Mouse (Mus musculus): ENCODE measurements around the gene Nphp4.
"Not testable (repeated sequence)": the region's sequence is repeated elsewhere in the genome, so short reads cannot be mapped to it uniquely, and the experiment has no call there.

The Nphp4 gene

GRCm38 (mm10) chr4:152480426-152480825, 3.9 kb downstream of the Nphp4 start:
- no peak for DNase-seq

- DNase-seq = no peak
Measured at GRCm38 (mm10) chr4:152488046-152488445, 11.5 kb downstream of the Nphp4 start.

- DNase-seq = no peak
Measured at GRCm38 (mm10) chr4:152490311-152490710, 13.8 kb downstream of the Nphp4 start.

GRCm38 (mm10) chr4:152491250-152491899, 14.9 kb downstream of the Nphp4 start:
- peak; percentile 88 for DNase-seq

- peak; percentile 57 for DNase-seq
Measured at GRCm38 (mm10) chr4:152494360-152494879, 17.9 kb downstream of the Nphp4 start.

GRCm38 (mm10) chr4:152512221-152512925, 35.9 kb downstream of the Nphp4 start:
- DNase-seq = no peak

GRCm38 (mm10) chr4:152514884-152515283, 38.4 kb downstream of the Nphp4 start:
- no peak for DNase-seq

- DNase-seq = no peak
Measured at GRCm38 (mm10) chr4:152519106-152519505, 42.6 kb downstream of the Nphp4 start.

GRCm38 (mm10) chr4:152520083-152520482, 43.6 kb downstream of the Nphp4 start:
- DNase-seq = peak; percentile 95

GRCm38 (mm10) chr4:152532872-152533271, 56.4 kb downstream of the Nphp4 start:
- DNase-seq = no peak

- DNase-seq = no peak
Measured at GRCm38 (mm10) chr4:152539756-152540155, 63.2 kb downstream of the Nphp4 start.

GRCm38 (mm10) chr4:152541172-152541571, 64.7 kb downstream of the Nphp4 start:
- DNase-seq = no peak

GRCm38 (mm10) chr4:152542447-152542846, 65.9 kb downstream of the Nphp4 start:
- DNase-seq = no peak

GRCm38 (mm10) chr4:152546481-152546880, 70.0 kb downstream of the Nphp4 start:
- no peak for DNase-seq

- no peak for DNase-seq
Measured at GRCm38 (mm10) chr4:152547886-152548663, 71.6 kb downstream of the Nphp4 start.

GRCm38 (mm10) chr4:152549507-152550202, 73.1 kb downstream of the Nphp4 start:
- no peak for DNase-seq

- no peak for DNase-seq
Measured at GRCm38 (mm10) chr4:152550203-152550549, 73.7 kb downstream of the Nphp4 start.

- peak; percentile 76 for DNase-seq
Measured at GRCm38 (mm10) chr4:152553582-152554285, 77.2 kb downstream of the Nphp4 start.

GRCm38 (mm10) chr4:152554421-152554820, 77.9 kb downstream of the Nphp4 start:
- no peak for DNase-seq

GRCm38 (mm10) chr4:152555806-152556205, 79.3 kb downstream of the Nphp4 start:
- not testable (repeated sequence) for DNase-seq

GRCm38 (mm10) chr4:152558246-152558645, 81.7 kb downstream of the Nphp4 start:
- DNase-seq = no peak

GRCm38 (mm10) chr4:152568006-152568405, 91.5 kb downstream of the Nphp4 start:
- no peak for DNase-seq
